Mouse (Mus musculus) embryo, embryonic 11 days (tissue): Measurements from ENCODE around the gene Mymk.
A peak's percentile ranks its signal among the peaks of the same experiment; 100 is the strongest.

Source experiments
- DNase-seq: peaks from one replicate; pipeline ENCODE4 v3.0.0-alpha.2; 2015

The Mymk gene

GRCm38 (mm10) chr2:27071978-27072377, at the start of gene Mymk:
Gene Mymk, minus strand, starts transcription at chr2:27072179.
- DNase-seq = no peak

DNA sequence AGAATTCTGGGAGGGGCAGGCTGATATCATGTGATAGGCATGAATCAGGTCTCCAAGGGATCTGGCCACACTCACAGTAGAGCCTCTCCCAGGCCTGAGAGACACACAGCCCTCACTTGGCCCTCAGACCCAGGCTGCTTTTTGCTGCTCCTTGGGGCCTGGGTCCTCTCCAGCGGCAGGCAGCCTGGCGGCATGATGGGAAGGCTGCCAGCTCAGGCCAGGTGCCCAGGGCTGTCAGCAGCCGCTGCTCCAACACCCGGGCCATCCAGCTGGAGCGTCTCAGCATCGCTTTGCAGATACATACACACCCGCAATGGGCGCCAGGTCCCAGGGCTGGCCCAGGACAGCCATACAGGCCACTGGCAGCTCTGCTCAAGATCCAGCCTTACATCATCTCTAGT, 48.3 kb upstream of the Mymk start:
- no peak for DNase-seq

DNA sequence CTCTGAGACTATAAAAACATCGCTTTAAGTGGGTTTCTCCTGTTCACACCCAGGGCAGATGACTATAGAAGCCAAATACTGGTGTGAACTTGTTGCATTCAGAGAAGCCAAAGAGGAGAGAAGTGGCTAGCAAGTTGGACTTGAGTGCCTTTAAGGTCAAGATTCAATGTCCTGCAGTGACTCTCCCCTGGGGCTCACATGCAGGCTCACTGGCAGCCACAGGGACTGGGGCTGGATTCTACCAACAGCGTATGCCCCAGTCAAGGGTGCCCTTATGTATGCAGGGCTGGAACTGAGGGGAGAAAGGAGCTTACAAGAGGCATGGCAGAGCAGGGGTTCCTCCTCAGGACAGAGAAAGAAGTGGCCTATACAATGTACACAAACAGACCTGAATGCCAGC, 47.8 kb upstream of the Mymk start:
- DNase-seq = no peak

DNA sequence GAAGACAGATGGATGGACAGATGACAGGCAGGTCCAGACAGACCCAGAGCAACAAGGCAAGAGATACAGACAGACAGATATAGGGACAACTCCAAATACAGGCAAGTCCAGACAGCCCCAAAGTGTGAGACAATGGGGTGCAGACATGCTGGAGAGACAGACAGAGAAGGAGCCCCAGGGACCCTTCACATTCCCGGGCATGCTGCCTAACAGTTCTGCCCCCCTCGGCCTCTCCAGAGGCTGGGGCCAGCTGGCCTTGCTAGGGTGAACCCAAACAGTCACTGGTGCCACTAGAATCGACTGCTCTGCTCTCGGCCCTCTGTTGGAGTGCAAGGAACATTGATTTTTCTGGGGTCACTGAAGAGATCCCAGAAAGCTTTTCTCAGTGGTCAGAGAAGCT, 46.5 kb upstream of the Mymk start:
- DNase-seq = no peak

GRCm38 (mm10) chr2:27114169-27114568, 42.2 kb upstream of the Mymk start:
- no peak for DNase-seq

- no peak for DNase-seq
Observed at GRCm38 (mm10) chr2:27112585-27112984, 40.6 kb upstream of the Mymk start.

DNA sequence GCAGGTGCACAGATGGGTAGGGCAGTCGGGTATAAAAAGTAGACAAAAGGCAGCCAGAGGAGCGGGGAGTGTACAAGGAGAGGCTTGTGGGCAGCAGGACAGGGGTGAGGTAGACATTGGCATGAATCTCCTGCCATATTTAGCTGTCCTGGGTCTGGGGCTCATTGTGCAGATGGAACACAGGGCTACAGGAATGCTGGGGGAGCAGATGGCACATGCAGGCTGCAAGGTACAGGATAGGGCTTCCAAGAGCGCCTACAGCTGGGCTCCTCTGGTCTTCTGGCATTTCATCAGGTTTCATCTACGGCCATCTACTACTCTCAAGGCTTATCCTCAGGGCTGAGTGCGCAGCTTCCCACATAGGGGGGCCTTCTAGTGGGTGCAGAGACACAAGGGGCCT, 37.1 kb upstream of the Mymk start:
- DNase-seq = no peak

- no peak for DNase-seq
Observed at GRCm38 (mm10) chr2:27108144-27108543, 36.2 kb upstream of the Mymk start.

DNA sequence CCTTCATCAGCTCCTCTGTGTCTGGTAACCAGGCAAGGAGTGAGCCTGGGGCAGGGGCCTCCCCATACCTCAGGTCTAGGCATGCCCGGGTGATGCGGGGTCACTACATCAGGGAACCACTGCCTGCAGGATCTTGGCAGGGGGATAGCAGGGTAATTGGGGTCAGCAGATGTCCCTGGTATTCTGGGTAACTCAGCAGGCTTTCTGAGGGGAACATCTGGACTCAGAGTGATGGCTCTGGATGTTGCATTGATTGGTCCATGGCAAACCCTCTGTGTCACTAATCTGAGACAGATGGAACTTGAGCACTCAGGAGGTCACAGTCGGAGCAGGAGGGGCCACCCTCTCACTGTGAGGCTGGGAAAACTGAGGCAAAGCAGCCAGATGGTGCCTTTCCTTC, 34.8 kb upstream of the Mymk start:
- DNase-seq = peak; percentile 50

- DNase-seq = no peak
Observed at GRCm38 (mm10) chr2:27103554-27103953, 31.6 kb upstream of the Mymk start.

DNA sequence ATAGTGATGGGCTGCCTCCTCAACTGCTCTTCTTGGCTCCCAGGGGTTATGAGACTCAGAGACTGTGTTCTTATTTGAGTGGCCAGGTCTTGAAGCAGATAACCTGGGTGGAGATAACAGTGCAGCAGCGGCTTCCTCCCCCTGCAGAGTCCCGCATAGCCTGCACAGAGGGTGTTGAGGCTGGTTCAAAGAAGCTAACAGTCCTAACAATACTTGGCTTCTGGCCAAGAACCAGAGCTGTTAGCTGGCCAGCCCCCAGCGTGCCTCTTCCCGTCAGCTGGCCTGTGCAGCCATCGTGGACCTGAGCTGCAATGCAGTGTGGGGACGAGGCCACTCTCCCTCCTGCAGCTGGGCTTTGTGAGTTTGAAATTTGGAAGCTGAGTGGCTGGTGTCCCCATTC, 25.8 kb upstream of the Mymk start:
- DNase-seq = peak; percentile 74

GRCm38 (mm10) chr2:27097241-27097656, 25.3 kb upstream of the Mymk start:
- no peak for DNase-seq

DNA sequence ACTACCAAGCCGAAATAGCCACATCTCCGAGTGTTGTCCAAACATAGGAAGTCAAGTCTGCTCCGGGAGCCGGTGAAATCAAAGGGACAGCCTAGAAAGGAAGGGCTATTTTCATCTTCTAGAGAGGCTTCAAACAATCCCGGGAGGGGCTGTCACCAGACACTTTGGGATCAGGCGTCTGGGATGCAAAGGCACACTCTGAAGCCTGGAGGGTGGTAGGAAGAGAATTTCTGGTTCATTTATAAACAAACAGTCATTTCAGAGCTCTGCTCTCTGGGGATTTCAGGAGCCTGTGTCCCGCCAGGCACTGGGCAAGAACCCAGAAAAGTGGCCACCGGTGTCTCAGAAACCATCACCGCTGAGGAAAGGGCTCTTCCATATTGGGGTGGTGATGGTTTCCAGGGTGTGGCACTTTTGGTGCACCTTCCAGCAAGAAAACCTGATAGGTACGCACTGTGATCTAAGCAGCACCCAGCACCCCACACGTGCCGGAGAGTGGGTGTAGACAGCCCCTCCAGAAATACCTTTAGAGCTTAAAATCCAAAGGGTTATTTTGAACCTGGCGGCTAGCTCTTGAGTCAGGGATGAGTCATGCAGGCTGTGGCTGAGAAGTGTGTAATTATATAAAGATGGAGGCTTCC, 24.5 kb upstream of the Mymk start:
- no peak for DNase-seq

- no peak for DNase-seq
Observed at GRCm38 (mm10) chr2:27095178-27095577, 23.2 kb upstream of the Mymk start.

GRCm38 (mm10) chr2:27089238-27089637, 17.3 kb upstream of the Mymk start:
- no peak for DNase-seq

GRCm38 (mm10) chr2:27088700-27089099, 16.7 kb upstream of the Mymk start:
- DNase-seq = no peak

- no peak for DNase-seq
Observed at GRCm38 (mm10) chr2:27088071-27088644, 16.2 kb upstream of the Mymk start.

DNA sequence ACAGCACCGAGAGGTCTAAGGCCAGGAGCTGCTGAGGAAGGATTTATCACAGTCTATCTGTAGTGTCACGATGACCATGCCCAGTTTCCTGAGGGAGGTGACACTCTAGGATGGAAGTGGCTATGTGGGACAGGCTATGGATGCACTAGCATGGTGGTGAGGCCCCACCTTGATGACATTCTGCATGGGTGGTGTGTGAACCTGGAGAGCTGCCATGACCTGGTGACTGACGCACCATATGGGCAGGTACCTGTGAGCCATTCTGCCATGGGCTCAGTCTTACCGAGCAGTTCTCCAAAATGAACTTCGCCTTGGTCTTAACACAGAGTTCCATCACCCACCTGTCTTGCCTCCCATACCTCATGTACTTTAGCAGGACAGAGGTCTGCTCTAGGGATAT, 15.6 kb upstream of the Mymk start:
- no peak for DNase-seq

DNA sequence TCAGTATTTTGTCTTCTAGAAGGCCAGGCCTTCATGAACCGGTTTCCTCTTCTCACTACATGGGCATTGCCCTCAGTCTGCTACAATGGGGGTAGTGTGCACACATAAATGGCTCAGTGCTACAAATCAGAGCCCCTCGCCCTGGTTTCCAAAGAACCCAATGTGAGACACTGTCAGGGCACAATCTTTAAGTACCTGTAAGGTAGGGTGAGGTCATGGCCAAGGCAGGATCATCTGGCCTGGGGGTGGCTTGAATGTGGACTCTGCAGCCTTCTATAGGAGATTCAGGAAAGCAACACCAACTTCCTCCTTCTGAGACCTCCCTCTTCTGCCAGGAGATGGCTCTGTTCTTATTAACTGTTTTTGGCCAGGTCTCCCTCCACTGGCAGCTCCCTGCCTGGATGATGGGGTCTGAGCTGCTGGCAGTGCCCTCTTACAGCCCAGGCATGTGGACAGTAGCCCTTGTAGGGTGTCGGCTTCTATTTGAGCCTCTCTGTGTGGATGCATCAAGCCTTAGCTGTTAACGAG, 14.6 kb upstream of the Mymk start:
- DNase-seq = no peak

DNA sequence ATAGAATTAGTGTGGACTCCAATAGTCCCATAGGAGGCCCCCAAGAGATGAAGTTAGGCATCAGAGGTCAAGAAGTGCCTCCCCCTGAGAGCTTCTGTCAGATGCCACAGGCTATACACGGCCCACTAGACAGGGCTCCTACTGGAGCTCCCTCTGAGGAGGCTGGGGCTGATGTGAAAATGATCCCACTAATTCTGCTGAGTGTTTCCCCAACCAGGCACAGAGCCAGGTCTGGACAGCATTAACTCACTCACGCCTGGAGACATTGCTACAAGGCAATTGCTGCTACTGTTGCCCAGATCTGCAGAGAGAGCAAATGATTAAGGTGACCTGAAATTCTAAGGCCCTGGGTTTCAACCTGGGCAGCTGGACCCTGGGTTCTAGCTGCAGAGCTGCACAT, 13.8 kb upstream of the Mymk start:
- DNase-seq = no peak

DNA sequence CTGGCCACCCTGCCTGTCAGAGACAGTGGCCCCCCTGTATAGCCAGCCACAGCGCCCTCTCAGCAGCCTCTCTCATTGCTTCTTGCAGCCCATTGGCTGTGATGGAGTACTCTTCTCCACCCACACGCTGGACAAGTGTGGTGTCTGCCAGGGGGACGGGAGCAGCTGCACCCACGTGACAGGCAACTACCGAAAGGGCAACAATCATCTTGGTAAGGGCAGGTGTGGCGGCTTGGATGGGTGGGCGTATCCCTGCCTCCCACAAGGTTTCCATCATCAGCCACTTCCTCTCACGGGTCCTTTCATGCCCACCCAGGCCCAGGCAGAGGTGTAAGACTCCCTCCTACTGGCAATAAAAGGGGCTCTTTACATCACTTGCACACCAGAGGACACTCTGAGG, 13.0 kb upstream of the Mymk start:
- DNase-seq = no peak

GRCm38 (mm10) chr2:27083761-27084475, 11.9 kb upstream of the Mymk start:
- no peak for DNase-seq

- peak; percentile 75 for DNase-seq
Observed at GRCm38 (mm10) chr2:27079649-27080048, 7.7 kb upstream of the Mymk start.

DNA sequence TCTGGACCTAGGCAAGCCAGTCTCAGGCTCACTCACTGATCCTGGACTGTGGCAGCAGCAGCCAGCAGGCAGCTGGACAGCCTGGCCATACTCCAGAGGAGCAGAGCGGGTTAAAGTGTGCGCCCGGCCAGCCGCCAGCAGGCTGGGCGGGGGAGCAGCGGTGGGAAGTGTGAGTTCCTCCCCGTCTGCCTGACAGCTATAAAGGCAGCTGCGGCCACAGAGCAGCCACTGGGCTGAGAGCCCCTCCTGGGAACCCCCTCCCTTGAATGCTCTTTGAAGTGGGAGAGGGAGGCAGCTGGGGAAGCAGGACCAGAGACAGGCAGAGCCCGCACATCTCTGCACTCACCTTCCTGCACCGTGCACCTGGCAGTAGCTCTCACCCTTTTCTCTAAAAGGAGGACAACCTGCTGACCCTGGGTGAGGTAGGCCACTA, 7.2 kb upstream of the Mymk start, which contains the start of gene Adamtsl2:
Gene Adamtsl2 (plus strand): TSS at position 228 of the 433 bp plus-strand sequence.
- DNase-seq = peak; percentile 82
